Mouse (Mus musculus): Measurements from ENCODE around the gene Corin. TPM values are rescaled to one million over a fixed set of nuclear protein-coding genes. Genes with fewer than 3 reads are reported as not detected.

Gene Corin
- total and polyA plus RNA-seq, 3 experiments: 0.66 TPM; not detected in 2

DNA sequence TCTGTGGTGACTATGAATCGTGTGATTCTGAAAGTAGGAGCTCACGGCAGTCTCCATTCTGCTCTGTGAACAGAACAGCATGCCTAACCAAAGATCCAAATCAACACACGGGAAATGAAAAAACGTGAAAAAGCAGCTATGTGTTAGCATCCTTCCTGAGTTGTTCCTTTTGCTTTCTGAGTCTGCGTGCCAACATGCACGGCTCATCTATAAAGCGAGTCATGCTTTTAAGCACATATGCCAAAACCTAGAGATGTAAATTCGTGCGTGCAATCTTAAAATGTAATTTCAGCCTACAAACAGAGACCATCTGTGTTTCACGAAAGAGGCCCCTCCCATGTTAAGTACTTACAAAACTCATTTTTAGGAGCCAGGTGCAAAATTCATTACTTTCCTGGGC, 171.4 kb downstream of the Corin start:
- no peak for TF ChIP-seq CTCF (IDR thresholded peaks at IDR 0.05; ENCODE audit: low read depth, low read length)
- no peak for TF ChIP-seq GATA1 (IDR thresholded peaks at IDR 0.05; ENCODE audit: borderline replicate concordance, low read length)
- TF ChIP-seq POLR2AphosphoS5 (IDR thresholded peaks at IDR 0.05; ENCODE audit: insufficient replicate concordance, low read depth, low read length): no peak
- TF ChIP-seq GATA2 (IDR thresholded peaks at IDR 0.05; ENCODE audit: borderline replicate concordance, low read depth, low read length): no peak
- no peak for TF ChIP-seq TAL1 (conservative IDR thresholded peaks at IDR 0.05; ENCODE audit: low read depth, low read length)
- H3K4me3 ChIP-seq (ENCODE audit: low read depth, low read length): no peak overlapping the region
- no peak for ATAC-seq (ENCODE audit: extremely low read depth, insufficient number of reproducible peaks, low FRiP score, poor library complexity, severe bottlenecking)

DNA sequence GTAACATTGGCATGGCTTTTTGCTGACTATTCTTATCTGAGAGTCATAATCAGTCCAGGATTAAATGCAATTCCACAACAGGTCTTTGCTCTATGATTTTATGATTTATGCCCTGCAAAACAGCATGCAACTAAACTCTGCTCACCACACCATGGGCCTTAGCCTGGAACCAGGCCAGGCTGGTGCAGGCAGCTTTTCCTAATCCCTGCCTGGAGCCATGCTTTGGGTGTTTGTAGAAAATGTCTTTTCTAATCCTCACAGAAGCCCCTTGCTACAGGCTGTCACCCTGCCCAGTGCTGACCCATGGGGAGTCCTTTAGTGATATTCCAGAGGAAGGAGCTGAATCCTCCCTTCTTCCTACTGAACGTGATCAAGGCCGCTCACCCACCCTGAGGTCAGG, 173.1 kb downstream of the Corin start:
- ATAC-seq (ENCODE audit: extremely low read depth, insufficient number of reproducible peaks, low FRiP score, poor library complexity, severe bottlenecking) (no peak), DNase-seq (ENCODE audit: low spot score) (no peak)
- Histone ChIP-seq H3K27me3 (ENCODE audit: insufficient read depth, low read length) (peaks cover 3% of the 10 kb centered on the region), H3K4me1 (ENCODE audit: insufficient read depth, low read depth, low read length) (no peaks in the 10 kb centered on the region; the same call in 1 of the 2 replicates), H3K4me3 (ENCODE audit: low read depth, low read length) (no peak overlapping the region), H3K36me3 (replicated peaks) (no peaks in the 10 kb centered on the region), H3K9me3 (replicated peaks) (no peaks in the 10 kb centered on the region)
- TF ChIP-seq TAL1 (conservative IDR thresholded peaks at IDR 0.05; ENCODE audit: low read depth, low read length) (no peak), GATA1 (IDR thresholded peaks at IDR 0.05; ENCODE audit: borderline replicate concordance, low read length) (no peak), GATA2 (IDR thresholded peaks at IDR 0.05; ENCODE audit: borderline replicate concordance, low read depth, low read length) (no peak), CTCF (IDR thresholded peaks at IDR 0.05; ENCODE audit: low read depth, low read length) (no peak), POLR2AphosphoS5 (IDR thresholded peaks at IDR 0.05; ENCODE audit: insufficient replicate concordance, low read depth, low read length) (no peak)

More for the DNA sequence above, 171.4 kb downstream of the Corin start:
- Histone ChIP-seq H3K36me3 (replicated peaks) (no peaks in the 10 kb centered on the region), H3K27me3 (ENCODE audit: insufficient read depth, low read length) (peaks cover 3% of the 10 kb centered on the region), H3K9me3 (replicated peaks) (no peaks in the 10 kb centered on the region), H3K4me1 (ENCODE audit: insufficient read depth, low read depth, low read length) (peaks cover 3% of the 10 kb centered on the region; the same call in 1 of the 2 replicates)
- DNase-seq (ENCODE audit: low spot score): no peak

DNA sequence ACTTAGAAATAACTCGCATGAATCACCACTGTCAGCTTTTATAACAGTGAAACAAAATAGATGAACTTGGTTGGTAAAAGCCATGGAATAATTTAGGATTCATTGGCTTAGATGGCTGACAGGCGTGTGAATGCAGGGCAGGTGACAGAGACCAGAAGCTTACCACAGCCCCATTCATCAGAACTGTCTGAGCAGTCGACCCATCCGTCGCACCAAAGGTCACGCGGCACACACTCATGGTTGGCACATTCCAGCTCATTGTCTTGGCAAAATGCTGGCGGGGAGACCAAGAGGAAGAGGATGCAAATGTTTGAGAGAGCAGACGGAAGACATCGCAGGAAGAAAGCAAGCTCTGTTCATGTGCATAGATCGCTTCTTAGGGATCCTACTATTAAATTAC, 173.6 kb downstream of the Corin start:
- H3K4me3 ChIP-seq (ENCODE audit: low read depth, low read length): no peak overlapping the region
- H3K4me1 ChIP-seq (ENCODE audit: insufficient read depth, low read depth, low read length): no peaks in the 10 kb centered on the region
- H3K9me3 ChIP-seq (replicated peaks): no peaks in the 10 kb centered on the region
- DNase-seq (ENCODE audit: low spot score) (no peak), ATAC-seq (ENCODE audit: extremely low read depth, insufficient number of reproducible peaks, low FRiP score, poor library complexity, severe bottlenecking) (no peak)
- H3K36me3 ChIP-seq (replicated peaks): no peaks in the 10 kb centered on the region
- peaks cover 3% of the 10 kb centered on the region for H3K27me3 ChIP-seq (ENCODE audit: insufficient read depth, low read length)
- TF ChIP-seq GATA2 (IDR thresholded peaks at IDR 0.05; ENCODE audit: borderline replicate concordance, low read depth, low read length): no peak

DNA sequence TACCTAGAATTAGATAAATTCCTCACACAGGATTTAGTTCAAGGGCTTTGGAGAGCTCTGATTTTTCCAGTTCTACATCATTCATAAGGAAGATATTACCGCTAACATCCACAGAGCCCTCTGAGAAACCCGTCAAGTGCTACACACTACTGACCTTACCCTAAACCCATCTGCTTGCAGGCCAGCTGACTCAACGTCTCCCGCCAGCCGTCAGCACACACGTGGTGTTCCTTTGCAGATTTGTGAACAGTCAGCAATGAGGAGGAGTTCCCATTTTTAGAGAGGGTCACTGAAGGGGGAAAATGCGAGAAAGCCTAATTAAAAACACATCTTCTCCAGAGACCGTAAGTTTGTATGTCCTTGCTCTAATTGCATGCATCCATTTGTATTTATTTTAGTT, 174.8 kb downstream of the Corin start:
- ATAC-seq (ENCODE audit: extremely low read depth, insufficient number of reproducible peaks, low FRiP score, poor library complexity, severe bottlenecking) (no peak), DNase-seq (ENCODE audit: low spot score) (no peak)
- no peak overlapping the region for H3K4me3 ChIP-seq (ENCODE audit: low read depth, low read length)
- TF ChIP-seq TAL1 (conservative IDR thresholded peaks at IDR 0.05; ENCODE audit: low read depth, low read length): no peak
- no peak for TF ChIP-seq GATA1 (IDR thresholded peaks at IDR 0.05; ENCODE audit: borderline replicate concordance, low read length)
- TF ChIP-seq CTCF (IDR thresholded peaks at IDR 0.05; ENCODE audit: low read depth, low read length): no peak
- no peak for TF ChIP-seq POLR2AphosphoS5 (IDR thresholded peaks at IDR 0.05; ENCODE audit: insufficient replicate concordance, low read depth, low read length)
- no peaks in the 10 kb centered on the region for H3K9me3 ChIP-seq (replicated peaks)
- no peaks in the 10 kb centered on the region for H3K36me3 ChIP-seq (replicated peaks)
- no peaks in the 10 kb centered on the region for H3K4me1 ChIP-seq (ENCODE audit: insufficient read depth, low read depth, low read length)
- peaks cover 3% of the 10 kb centered on the region for H3K27me3 ChIP-seq (ENCODE audit: insufficient read depth, low read length)

DNA sequence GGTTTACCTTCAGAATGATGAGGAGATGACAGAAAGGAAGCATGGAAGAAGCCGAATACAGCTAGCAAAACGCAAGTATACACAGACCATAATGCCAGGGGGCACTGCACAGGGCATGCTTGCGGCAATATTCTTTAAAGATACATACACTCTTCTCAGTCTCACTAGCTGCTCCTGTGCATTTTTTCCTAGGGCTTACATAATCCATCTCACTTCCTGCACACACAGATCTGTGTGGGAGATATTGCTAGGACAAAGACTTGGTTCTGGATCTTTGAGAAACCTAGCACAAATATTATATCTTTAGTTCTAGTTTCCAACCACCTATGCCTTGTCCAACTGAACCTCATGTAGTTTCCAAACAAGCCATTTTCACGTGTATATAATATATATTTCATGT, 189.0 kb downstream of the Corin start:
- H3K4me1 ChIP-seq (ENCODE audit: insufficient read depth, low read depth, low read length): no peaks in the 10 kb centered on the region
- DNase-seq (ENCODE audit: low spot score) (no peak), ATAC-seq (ENCODE audit: extremely low read depth, insufficient number of reproducible peaks, low FRiP score, poor library complexity, severe bottlenecking) (no peak)
- no peaks in the 10 kb centered on the region for H3K9me3 ChIP-seq (replicated peaks)
- H3K36me3 ChIP-seq (replicated peaks): no peaks in the 10 kb centered on the region
- TF ChIP-seq GATA2 (IDR thresholded peaks at IDR 0.05; ENCODE audit: borderline replicate concordance, low read depth, low read length) (no peak), GATA1 (IDR thresholded peaks at IDR 0.05; ENCODE audit: borderline replicate concordance, low read length) (no peak), CTCF (IDR thresholded peaks at IDR 0.05; ENCODE audit: low read depth, low read length) (no peak), POLR2AphosphoS5 (IDR thresholded peaks at IDR 0.05; ENCODE audit: insufficient replicate concordance, low read depth, low read length) (no peak)
- H3K27me3 ChIP-seq (ENCODE audit: insufficient read depth, low read length): no peaks in the 10 kb centered on the region; the same call in 1 of the 2 replicates
- no peak overlapping the region for H3K4me3 ChIP-seq (ENCODE audit: low read depth, low read length)

DNA sequence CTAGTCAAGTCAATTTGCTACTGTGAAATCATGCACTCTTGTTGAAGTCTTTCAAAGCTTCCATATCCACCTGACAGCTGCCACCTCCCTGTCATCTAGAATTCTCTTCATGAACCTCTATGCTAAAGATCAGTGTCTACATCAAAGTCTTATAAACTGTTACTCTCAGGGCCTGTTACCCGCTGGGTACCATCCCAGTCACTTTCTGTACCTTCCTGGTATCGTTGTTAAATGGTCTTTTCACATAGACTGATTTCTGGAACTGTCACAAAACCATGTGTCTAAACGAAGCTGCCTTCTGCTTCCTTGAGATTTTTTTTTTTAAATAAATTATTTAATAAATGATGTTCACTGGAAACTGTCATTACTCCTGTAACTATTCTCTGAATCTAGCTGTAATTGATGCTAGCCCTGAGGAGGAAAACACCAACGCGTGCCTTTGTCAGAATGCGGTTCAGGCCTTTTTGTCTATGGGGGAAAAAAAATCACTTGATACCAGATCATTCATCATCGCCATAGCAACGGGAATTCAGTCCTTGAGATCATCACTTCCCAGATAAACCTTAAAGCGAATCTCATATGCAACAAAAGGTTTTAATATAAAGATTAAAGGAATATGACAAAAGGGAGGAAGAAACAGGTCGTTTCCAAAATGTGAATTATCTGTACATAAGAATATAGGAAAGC, 205.7 kb downstream of the Corin start:
- no peak for TF ChIP-seq CTCF (IDR thresholded peaks at IDR 0.05; ENCODE audit: low read depth, low read length)
- TF ChIP-seq GATA1 (IDR thresholded peaks at IDR 0.05; ENCODE audit: borderline replicate concordance, low read length): no peak
- no peak for TF ChIP-seq POLR2AphosphoS5 (IDR thresholded peaks at IDR 0.05; ENCODE audit: insufficient replicate concordance, low read depth, low read length)
- no peak for ATAC-seq (ENCODE audit: extremely low read depth, insufficient number of reproducible peaks, low FRiP score, poor library complexity, severe bottlenecking)
- H3K36me3 ChIP-seq (replicated peaks): peaks cover 24% of the 10 kb centered on the region
- no peak for DNase-seq (ENCODE audit: low spot score)
- H3K27me3 ChIP-seq (ENCODE audit: insufficient read depth, low read length): no peaks in the 10 kb centered on the region
- no peaks in the 10 kb centered on the region for H3K4me1 ChIP-seq (ENCODE audit: insufficient read depth, low read depth, low read length)
- H3K9me3 ChIP-seq (replicated peaks): no peaks in the 10 kb centered on the region
- H3K4me3 ChIP-seq (ENCODE audit: low read depth, low read length): no peak overlapping the region

DNA sequence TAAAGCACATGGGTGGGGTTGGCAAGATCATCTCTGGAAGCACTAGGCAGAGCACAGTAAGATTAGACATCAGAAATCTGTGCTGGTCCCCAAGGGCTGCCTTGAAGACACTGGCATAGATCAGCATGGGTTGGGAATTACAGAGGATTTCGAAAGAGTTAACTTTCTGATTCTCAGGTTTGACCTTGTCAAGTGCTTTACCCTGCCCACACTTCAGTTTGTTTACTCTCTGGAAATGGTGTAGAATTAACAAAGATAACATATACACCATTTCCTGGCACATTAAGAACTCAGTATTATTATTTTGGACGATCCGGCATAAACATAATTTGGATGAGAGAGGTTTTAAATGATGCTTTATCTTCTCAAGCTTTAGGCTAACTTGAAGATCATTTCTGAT, 219.2 kb downstream of the Corin start:
- H3K36me3 ChIP-seq (replicated peaks): peaks cover 76% of the 10 kb centered on the region
- no peak for ATAC-seq (ENCODE audit: extremely low read depth, insufficient number of reproducible peaks, low FRiP score, poor library complexity, severe bottlenecking)

More for the DNA sequence above, 219.2 kb downstream of the Corin start:
- no peaks in the 10 kb centered on the region for H3K9me3 ChIP-seq (replicated peaks)
- no peaks in the 10 kb centered on the region for H3K27me3 ChIP-seq (ENCODE audit: insufficient read depth, low read length)
- no peak for TF ChIP-seq TAL1 (conservative IDR thresholded peaks at IDR 0.05; ENCODE audit: low read depth, low read length)
- TF ChIP-seq GATA1 (IDR thresholded peaks at IDR 0.05; ENCODE audit: borderline replicate concordance, low read length): no peak
- no peak for TF ChIP-seq CTCF (IDR thresholded peaks at IDR 0.05; ENCODE audit: low read depth, low read length)
- no peak for TF ChIP-seq POLR2AphosphoS5 (IDR thresholded peaks at IDR 0.05; ENCODE audit: insufficient replicate concordance, low read depth, low read length)
- no peak for TF ChIP-seq GATA2 (IDR thresholded peaks at IDR 0.05; ENCODE audit: borderline replicate concordance, low read depth, low read length)
- H3K4me3 ChIP-seq (ENCODE audit: low read depth, low read length): no peak overlapping the region
- no peak for DNase-seq (ENCODE audit: low spot score)
- H3K4me1 ChIP-seq (ENCODE audit: insufficient read depth, low read depth, low read length): no peaks in the 10 kb centered on the region

All from G1E (cell line).